Mouse (Mus musculus) hindbrain, embryonic 16.5 days (tissue): ENCODE measurements around the gene Ndufs8. TPM values are rescaled to one million over a fixed set of nuclear protein-coding genes. Genes with fewer than 3 reads are reported as not detected.

Experiments used
- ATAC-seq: fragments of 200-750 bp; cut with Nextera tagmentation; 2 replicates; pipeline ENCODE4 v1.8.0; 2017; ENCODE audit warnings: moderate TSS enrichment, moderate library complexity
- H3K27ac ChIP-seq: fragments of 300-500 bp; sonication (generic); 2 replicates; pipeline ENCODE4 v1.5.1; 2014; ENCODE audit warnings: low read depth, mild to moderate bottlenecking, control low read depth, low read length, moderate library complexity
- H3K27me3 ChIP-seq: fragments of 300-500 bp; sonication (generic); replicated peaks from 2 replicates; pipeline ENCODE4 v1.6.1; 2014; ENCODE audit warnings: low read length; ENCODE audit not compliant: control insufficient read depth, insufficient read depth
- H3K36me3 ChIP-seq: fragments of 300-500 bp; sonication (generic); 2 replicates; pipeline ENCODE4 v1.6.1; 2014; ENCODE audit warnings: mild to moderate bottlenecking, low read length, moderate library complexity, mixed read lengths; ENCODE audit not compliant: control insufficient read depth, insufficient read depth
- H3K4me1 ChIP-seq: fragments of 300-500 bp; sonication (generic); 2 replicates; pipeline ENCODE4 v1.6.1; 2014; ENCODE audit warnings: low read depth, low read length; ENCODE audit not compliant: control insufficient read depth, insufficient read depth
- H3K4me2 ChIP-seq: fragments of 300-500 bp; sonication (generic); 2 replicates; pipeline ENCODE4 v1.6.1; 2014; ENCODE audit warnings: mild to moderate bottlenecking, low read length, control low read depth, moderate library complexity
- H3K4me3 ChIP-seq: fragments of 300-500 bp; sonication (generic); 2 replicates; pipeline ENCODE4 v1.5.1; 2014; ENCODE audit warnings: mild to moderate bottlenecking, low read length, control low read depth, moderate library complexity
- H3K9ac ChIP-seq: fragments of 300-500 bp; sonication (generic); 2 replicates; pipeline ENCODE4 v1.6.1; 2014; ENCODE audit warnings: low read depth, mild to moderate bottlenecking, control low read depth, low read length, moderate library complexity
- H3K9me3 ChIP-seq: fragments of 300-500 bp; sonication (generic); 2 replicates; pipeline ENCODE4 v1.6.1; 2014; ENCODE audit warnings: mild to moderate bottlenecking, low read length, moderate library complexity; ENCODE audit not compliant: control insufficient read depth
- WGBS: fragments of 180-500 bp; shearing (Covaris S2); extraction: QIAGEN DNeasy Blood & Tissue Kit; methylation state at CpG from one replicate; pipeline ENCODE4 v1.1.7; 2014; 5-methylcytosine and 5-hydroxymethylcytosine counted together
- polyA plus RNA-seq: library from polyadenylated mRNA; unstranded; fragments of >200 nt; fragmentation: Nextera tagmentation; extraction: Ambion mirVana; gene quantifications from 2 replicates; pipeline ENCODE4 v1.2.1, GENCODE M21; 2015

Ndufs8 gene
- polyA plus RNA-seq, 1 experiment from 2014 or later = 320 TPM

- peaks cover 3% of the 10 kb centered on the region; the same call in 1 of the 2 replicates for H3K36me3 ChIP-seq
- no peaks in the 10 kb centered on the region for H3K9me3 ChIP-seq
- H3K9ac ChIP-seq = no peak overlapping the region
- WGBS = 70% methylated on average over 2 of the region's 2 CpGs
- no peaks in the 10 kb centered on the region for H3K4me1 ChIP-seq
- no peak overlapping the region for H3K4me2 ChIP-seq
- no peak overlapping the region for H3K27ac ChIP-seq
- ATAC-seq = no peak; the same call in 1 of the 2 replicates
- no peak overlapping the region for H3K4me3 ChIP-seq
- H3K27me3 ChIP-seq = no peaks in the 10 kb centered on the region
Observed at GRCm38 (mm10) chr19:3862713-3863112, 49.9 kb downstream of the Ndufs8 start.

Other genes starting within 250 kb of the Ndufs8 start
- 1.3 and 1.5 TPM in 2 replicates for gene Lrp5, start 226.2 kb downstream of the Ndufs8 start, polyA plus RNA-seq
- gene 1810055G02Rik, start 204.5 kb downstream of the Ndufs8 start, polyA plus RNA-seq = 42.1 and 44.8 TPM in 2 replicates
- 32.4 and 41.3 TPM in 2 replicates for gene Kmt5b, start 145.4 kb downstream of the Ndufs8 start, polyA plus RNA-seq
- 56.1 and 56.3 TPM in 2 replicates for gene Chka, start 61.0 kb downstream of the Ndufs8 start, polyA plus RNA-seq
- 18.9 and 21.2 TPM in 2 replicates for gene Tcirg1, start 5.6 kb downstream of the Ndufs8 start, polyA plus RNA-seq
- 2.2 and 3.1 TPM in 2 replicates for gene Aldh3b1, start 17.0 kb upstream of the Ndufs8 start, polyA plus RNA-seq
- gene Unc93b1, start 22.4 kb upstream of the Ndufs8 start, polyA plus RNA-seq = 12.4 and 14.1 TPM in 2 replicates
- not detected in 2 replicates for gene Aldh3b3, start 45.9 kb upstream of the Ndufs8 start, polyA plus RNA-seq
- 0.44 and 0.66 TPM in 2 replicates for gene Aldh3b2, start 59.6 kb upstream of the Ndufs8 start, polyA plus RNA-seq
- gene Acy3, start 73.8 kb upstream of the Ndufs8 start, polyA plus RNA-seq = 2.9 and 3.1 TPM in 2 replicates
- 0.67 and 0.89 TPM in 2 replicates for gene Tbx10, start 80.0 kb upstream of the Ndufs8 start, polyA plus RNA-seq
- gene Nudt8, start 87.8 kb upstream of the Ndufs8 start, polyA plus RNA-seq = 22.6 and 25.5 TPM in 2 replicates
- 3.5 and 4.3 TPM in 2 replicates for gene Gm49405, start 87.9 kb upstream of the Ndufs8 start, polyA plus RNA-seq
- 4.9 and 6.6 TPM in 2 replicates for gene Doc2g, start 90.5 kb upstream of the Ndufs8 start, polyA plus RNA-seq
- gene Ndufv1, start 100.0 kb upstream of the Ndufs8 start, polyA plus RNA-seq = 265 and 277 TPM in 2 replicates
- gene Gstp1, start 125.2 kb upstream of the Ndufs8 start, polyA plus RNA-seq = 569 and 604 TPM in 2 replicates
- 2.5 and 2.6 TPM in 2 replicates for gene Gstp2, start 133.2 kb upstream of the Ndufs8 start, polyA plus RNA-seq
- gene Gstp3, start 146.8 kb upstream of the Ndufs8 start, polyA plus RNA-seq = 0.26 TPM in 1 of 2 replicates, not detected in the other
- gene Cabp2, start 168.8 kb upstream of the Ndufs8 start, polyA plus RNA-seq = not detected in 2 replicates
- 85.4 and 86.4 TPM in 2 replicates for gene Cdk2ap2, start 184.4 kb upstream of the Ndufs8 start, polyA plus RNA-seq
- gene Pitpnm1, start 187.2 kb upstream of the Ndufs8 start, polyA plus RNA-seq = 87.3 and 91.9 TPM in 2 replicates
- 109 and 113 TPM in 2 replicates for gene Aip, start 213.1 kb upstream of the Ndufs8 start, polyA plus RNA-seq
- gene Gpr152, start 227.0 kb upstream of the Ndufs8 start, polyA plus RNA-seq = not detected in 2 replicates
- gene Cabp4, start 231.3 kb upstream of the Ndufs8 start, polyA plus RNA-seq = 0.24 and 0.29 TPM in 2 replicates
- gene Coro1b, start 235.8 kb upstream of the Ndufs8 start, polyA plus RNA-seq = 116 and 122 TPM in 2 replicates
- gene Ptprcap, start 240.8 kb upstream of the Ndufs8 start, polyA plus RNA-seq = 0.41 and 0.63 TPM in 2 replicates